Mouse (Mus musculus): ENCODE measurements around the gene Lama1.
A peak's percentile ranks its signal among the peaks of the same experiment; 100 is the strongest.
"Not testable (repeated sequence)": the region's sequence is repeated elsewhere in the genome, so short reads cannot be mapped to it uniquely, and the experiment has no call there.

Gene Lama1

DNA sequence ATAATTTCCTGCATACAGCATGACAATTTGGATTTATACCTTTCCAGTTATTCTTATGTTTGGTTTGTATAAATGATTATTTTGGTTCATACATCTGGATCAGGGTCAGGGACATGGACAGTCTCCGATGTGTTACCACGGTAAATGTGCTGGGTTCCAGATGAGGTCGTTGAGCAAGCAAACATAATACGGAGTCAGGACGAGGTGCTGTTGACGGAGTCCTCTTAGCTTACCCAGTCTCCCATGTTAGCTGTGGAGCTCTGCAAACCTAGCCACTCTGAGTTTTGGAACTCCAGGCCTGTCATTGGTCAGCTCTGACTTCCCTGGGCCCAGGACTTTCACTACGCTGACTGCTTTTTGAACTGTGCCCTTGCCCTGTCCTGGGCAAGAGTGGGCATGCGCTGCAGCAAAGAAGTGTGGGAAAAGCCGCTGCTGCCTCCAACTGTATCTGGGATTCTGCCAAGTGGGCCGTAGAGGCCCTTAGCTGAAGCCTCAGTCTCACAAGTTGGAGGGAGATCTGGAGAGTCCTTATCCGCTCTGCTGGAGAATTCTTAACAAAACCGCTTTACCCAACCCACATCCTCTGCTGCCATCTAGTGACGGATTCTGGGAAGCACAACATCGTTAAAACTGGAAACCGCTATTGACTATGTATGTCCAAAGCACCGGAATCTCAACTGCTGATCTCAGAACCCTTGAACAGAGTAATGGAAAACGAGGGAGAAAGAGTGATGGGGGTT, 140.5 kb downstream of the Lama1 start:
- DNase-seq (ENCODE audit: low read depth, low spot score): no peak

DNA sequence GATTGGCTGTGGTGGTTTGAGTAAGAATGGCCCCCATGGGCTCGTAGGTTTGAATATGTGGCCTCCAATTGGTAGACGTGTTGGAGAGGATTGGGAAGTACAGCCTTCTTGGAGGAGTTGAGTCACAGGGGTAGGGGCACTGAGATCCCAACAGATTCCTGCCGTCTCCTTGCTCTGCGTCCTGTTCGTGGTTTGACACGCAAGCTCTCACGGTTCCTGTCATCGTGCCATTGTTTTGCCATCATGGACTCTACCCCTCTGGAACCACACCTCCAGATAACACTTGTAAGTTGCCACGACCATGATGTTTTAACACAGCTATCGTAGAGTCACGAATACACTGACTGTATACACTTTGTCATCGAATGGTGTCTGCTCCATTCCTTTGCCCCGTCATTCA, 141.9 kb downstream of the Lama1 start:
- DNase-seq (ENCODE audit: low read depth, low spot score): no peak

DNA sequence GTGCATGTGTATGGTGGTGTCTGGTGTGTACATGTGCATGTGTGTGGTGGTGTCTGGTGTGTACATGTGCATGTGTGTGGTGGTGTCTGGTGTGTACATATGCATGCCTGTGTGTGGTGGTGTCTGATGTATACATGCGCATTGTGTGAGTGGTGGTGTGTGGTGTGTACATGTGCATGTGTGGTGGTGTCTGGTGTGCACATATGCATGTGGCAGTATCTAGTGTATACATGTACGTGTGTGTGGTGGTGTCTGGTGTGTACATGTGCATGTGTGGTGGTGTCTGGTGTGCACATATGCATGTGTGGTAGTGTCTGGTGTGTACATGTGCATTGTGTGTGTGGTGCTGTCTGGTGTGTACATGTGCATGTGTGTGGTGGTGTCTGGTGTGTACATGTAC, 144.4 kb downstream of the Lama1 start:
- not testable (repeated sequence) for DNase-seq (ENCODE audit: low read depth, low spot score)

DNA sequence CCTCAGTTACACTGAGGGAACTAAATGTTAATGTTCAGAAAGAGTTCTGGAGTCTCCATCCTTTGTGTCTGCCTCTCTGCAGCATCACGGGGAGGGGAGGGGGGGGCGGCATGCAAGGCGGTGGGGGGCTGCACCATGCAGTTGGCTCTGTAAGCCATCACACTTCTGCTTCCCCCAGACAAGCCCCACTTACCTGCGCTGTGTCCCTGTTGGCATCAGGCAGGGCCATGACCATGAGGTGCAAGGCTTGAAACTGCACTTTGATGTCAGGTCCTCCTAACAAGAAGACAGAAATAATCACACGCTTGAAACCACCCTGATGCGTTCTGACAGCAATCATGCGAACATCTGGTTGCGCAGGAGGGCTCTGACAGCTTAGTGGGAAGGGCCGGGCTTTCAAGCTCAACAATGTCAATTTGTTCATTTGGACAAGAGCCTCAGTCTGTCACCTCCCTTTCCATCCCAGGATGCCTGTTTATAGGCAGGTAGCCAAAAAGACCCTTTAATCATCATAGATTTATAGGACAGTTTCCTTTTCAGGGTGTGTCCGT, 164.1 kb downstream of the Lama1 start:
- no peak for DNase-seq (ENCODE audit: low read depth, low spot score)

DNA sequence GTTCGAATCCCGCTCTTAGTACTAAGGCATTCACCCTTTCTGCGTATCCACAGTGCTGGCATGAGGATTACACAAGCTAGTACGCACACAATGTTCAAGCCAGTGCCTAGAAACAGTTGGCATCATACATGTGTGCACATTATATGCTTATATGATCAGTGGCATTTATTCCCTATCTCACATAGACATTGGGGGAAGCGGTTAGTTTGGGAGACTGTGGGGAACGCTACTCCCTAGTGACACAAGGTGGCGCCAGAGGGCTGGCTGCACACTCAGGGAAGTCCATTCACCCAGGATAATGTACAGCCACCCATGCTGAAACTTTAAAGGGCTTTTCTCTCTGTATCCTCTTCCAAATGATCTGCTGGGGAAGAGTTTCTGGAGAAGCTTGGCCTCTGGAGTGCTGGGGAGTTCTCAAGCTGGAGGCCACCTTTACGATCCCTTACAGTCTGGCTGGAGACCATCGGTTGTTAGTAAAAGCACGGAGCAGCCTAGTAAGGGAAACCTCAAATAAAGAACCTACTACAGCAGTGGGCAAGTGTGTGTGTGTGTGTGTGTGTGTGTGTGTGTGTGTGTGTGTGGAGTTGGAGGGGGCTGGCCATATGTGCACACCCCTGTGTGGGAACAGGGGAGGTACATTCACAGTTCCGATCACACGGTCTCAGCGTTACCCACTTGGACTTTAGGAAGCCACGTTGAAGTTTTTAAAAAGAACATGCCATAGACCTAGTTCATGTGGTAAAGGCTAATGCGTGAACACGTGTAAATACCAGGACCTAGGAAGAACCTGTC, 164.9 kb downstream of the Lama1 start:
- DNase-seq (ENCODE audit: low read depth, low spot score): no peak

DNA sequence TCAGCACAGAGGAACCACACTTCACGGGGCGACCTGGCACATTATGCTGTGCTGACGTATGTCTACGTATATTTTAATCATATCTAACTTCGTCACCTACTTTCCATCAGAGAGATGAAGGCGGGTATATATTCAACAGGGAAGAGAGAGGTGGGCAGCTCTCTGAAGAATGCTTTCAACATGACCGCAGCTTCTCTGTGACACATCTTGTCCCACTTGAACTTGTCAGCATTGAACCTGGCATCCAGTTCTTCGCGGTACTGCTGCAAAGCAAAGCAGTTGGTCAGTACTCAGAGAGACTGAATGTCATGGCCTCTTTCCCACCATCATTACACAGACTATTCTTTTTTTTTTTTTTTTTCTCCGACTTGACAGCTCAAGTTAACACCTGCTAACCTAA, 167.3 kb downstream of the Lama1 start:
- no peak for DNase-seq (ENCODE audit: low read depth, low spot score)

DNA sequence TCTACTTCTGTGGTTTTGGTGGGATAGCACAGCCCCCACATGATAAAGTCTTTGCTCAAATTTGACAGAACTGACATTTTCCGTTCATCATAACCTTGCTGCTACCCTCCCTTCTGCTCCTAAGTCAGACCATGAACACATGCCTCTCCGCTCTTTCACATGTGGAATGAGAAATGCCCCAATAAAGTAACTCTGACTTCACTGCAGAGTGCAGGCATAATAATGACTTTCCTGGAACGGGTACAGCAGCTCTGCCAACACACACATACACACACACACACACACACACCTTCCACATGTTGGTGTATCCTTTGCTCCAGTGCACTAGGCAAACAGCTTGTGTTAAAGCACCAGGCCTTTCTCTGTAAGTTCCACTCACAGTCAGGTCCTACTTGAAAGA, 167.9 kb downstream of the Lama1 start:
- DNase-seq (ENCODE audit: low read depth, low spot score): no peak

DNA sequence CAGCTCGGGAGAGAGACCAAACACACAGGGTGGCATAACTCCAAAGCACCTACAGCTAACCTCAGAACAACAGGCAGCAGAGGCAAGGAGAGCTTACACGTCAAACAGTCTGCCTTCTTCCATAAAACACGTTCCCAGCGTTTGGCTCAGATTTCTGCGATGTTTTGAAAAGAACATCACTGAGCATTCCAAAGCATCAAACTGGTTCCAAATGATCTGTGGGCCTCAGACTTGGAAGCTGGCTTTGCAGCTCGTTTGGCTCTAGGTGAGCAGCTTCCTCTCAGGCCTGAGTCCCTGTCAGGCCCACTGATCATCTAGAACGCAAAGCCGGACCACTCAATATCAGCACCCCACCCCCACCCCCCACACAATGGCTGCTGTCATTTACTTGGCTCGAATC, 169.0 kb downstream of the Lama1 start:
- DNase-seq (ENCODE audit: low read depth, low spot score): no peak

DNA sequence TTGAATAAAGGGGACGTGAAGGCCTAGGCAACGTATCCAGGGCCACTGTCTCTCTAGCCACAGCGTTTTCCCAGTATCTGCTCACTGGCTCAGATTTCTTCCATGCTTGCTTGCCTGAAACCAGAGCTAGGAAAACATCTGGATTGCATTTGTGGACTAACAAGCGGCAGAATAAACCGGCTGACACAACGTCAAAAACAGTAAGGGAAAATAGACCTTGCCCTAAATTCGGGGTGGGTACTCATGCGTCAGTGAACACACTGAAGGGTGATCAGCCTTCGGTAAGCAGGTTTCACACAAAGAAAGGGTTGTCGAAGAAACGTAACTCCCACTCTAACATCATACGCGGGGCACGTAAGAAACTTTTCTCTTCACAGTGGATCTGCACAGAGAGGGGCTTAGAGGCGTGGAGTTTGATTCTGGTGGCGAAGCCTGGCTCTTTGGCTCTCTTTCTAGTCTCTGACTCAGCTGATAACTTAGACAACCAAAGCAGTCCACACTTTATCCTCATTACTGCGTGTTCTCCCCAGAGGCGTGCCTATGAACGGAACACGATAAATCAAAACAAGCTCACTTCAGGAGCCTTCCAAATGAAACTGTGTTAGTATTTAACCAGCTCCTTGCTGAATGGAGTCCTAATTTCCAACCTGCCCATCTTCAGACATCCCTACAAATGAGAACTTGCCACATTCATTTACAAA, 169.6 kb downstream of the Lama1 start:
- no peak for DNase-seq (ENCODE audit: low read depth, low spot score)

DNA sequence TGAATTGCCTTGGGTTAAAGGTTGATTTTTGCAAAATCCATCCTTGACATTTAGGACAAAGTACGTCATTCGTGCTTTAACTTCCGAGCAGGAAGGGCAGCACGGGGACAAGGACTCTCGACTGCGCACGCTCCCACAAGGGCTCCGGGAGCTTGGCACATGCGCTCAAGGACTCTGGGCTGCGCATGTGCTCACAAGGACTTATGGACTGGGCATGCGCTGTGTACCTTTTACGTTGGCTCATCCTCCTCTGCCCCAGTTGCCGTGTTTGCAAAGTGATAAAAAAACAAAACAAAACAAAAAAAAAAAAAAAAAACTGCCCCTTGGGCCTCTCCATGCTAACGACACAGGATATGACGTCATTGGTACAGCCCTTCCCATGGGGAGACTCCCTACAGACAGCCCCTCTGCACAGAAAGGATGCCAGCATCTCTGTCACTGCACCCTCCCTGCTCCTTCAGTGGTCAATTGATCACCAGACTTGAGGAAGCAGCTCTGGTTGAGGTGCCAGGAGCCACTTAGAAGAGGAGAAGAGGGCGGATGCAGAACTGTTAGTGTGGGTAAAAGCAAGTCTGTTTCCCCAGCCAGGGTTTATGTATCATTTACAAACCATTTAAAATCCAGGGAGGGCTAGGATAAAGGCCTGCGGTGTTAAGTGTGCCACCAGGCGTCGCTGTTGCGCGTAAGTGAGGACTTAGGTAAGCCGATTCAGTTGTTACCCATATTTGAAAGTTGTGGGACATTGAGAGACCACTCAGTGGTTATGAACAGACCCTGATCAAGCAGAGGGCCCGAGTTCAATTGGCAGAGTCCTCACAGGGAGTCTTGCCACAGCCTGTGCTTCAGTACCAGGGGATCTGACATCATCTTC, 172.9 kb downstream of the Lama1 start:
- DNase-seq (ENCODE audit: low read depth, low spot score): peak; percentile 7

Measured in CD4-positive helper T cell, adult 2 months (primary cell).